Mouse (Mus musculus) kidney, postnatal 0 days (tissue): ENCODE measurements around the gene Tlcd2. TPM values are rescaled to one million over a fixed set of nuclear protein-coding genes. Genes with fewer than 3 reads are reported as not detected.
A peak's percentile ranks its signal among the peaks of the same experiment; 100 is the strongest.

Experiments
- ATAC-seq: fragments of 200-750 bp; cut with Nextera tagmentation; replicated peaks from 2 replicates; pipeline ENCODE4 v1.8.0; 2017; ENCODE audit warnings: low read depth, moderate number of reproducible peaks, moderate TSS enrichment, moderate library complexity; ENCODE audit not compliant: low FRiP score
- DNase-seq: peaks from one replicate; pipeline ENCODE4 v3.0.0-alpha.2; 2016; ENCODE audit warnings: low spot score
- H3K27ac ChIP-seq: fragments of 300-500 bp; sonication (generic); 2 replicates; pipeline ENCODE4 v1.5.1; 2014; ENCODE audit warnings: mild to moderate bottlenecking
- H3K27me3 ChIP-seq: fragments of 300-500 bp; sonication (generic); 2 replicates; pipeline ENCODE4 v1.6.1; 2014; ENCODE audit warnings: low read length, mixed read lengths; ENCODE audit not compliant: insufficient read depth
- H3K36me3 ChIP-seq: fragments of 300-500 bp; sonication (generic); 2 replicates; pipeline ENCODE4 v1.6.1; 2014; ENCODE audit warnings: low read length, mixed read lengths; ENCODE audit not compliant: insufficient read depth
- H3K4me1 ChIP-seq: fragments of 300-500 bp; sonication (generic); replicated peaks from 2 replicates; pipeline ENCODE4 v1.6.1; 2014; ENCODE audit warnings: antibody characterized with exemption, low read length, mixed read lengths; ENCODE audit not compliant: insufficient read depth
- H3K4me2 ChIP-seq: fragments of 300-500 bp; sonication (generic); 2 replicates; pipeline ENCODE4 v1.6.1; 2014; ENCODE audit warnings: mild to moderate bottlenecking, low read length, moderate library complexity, mixed read lengths
- H3K4me3 ChIP-seq: fragments of 300-500 bp; sonication (generic); replicated peaks from 2 replicates; pipeline ENCODE4 v1.5.1; 2014; ENCODE audit warnings: low read depth, low read length
- H3K9ac ChIP-seq: fragments of 300-500 bp; sonication (generic); 2 replicates; pipeline ENCODE4 v1.6.1; 2014; ENCODE audit warnings: low read depth, low read length
- H3K9me3 ChIP-seq: fragments of 300-500 bp; sonication (generic); replicated peaks from 2 replicates; pipeline ENCODE4 v1.6.1; 2016; ENCODE audit warnings: low read length, inconsistent platforms, mixed read lengths
- CTCF ChIP-seq: IDR thresholded peaks from 2 replicates; pipeline ENCODE4 v1.5.1; 2016; ENCODE audit warnings: antibody characterized with exemption, low read depth, mild to moderate bottlenecking, moderate library complexity
- WGBS: fragments of 180-500 bp; shearing (Covaris S2); extraction: QIAGEN DNeasy Blood & Tissue Kit; methylation state at CpG from one replicate; pipeline ENCODE4 v1.1.7; 2014; 5-methylcytosine and 5-hydroxymethylcytosine counted together
- polyA plus RNA-seq: library from polyadenylated mRNA; unstranded; fragments of >200 nt; fragmentation: Nextera tagmentation; extraction: Ambion mirVana; gene quantifications from 2 replicates; pipeline ENCODE4 v1.2.1, GENCODE M21; 2015

Gene Tlcd2
- polyA plus RNA-seq, 1 experiment from 2014 or later, result 9.3 TPM

DNA sequence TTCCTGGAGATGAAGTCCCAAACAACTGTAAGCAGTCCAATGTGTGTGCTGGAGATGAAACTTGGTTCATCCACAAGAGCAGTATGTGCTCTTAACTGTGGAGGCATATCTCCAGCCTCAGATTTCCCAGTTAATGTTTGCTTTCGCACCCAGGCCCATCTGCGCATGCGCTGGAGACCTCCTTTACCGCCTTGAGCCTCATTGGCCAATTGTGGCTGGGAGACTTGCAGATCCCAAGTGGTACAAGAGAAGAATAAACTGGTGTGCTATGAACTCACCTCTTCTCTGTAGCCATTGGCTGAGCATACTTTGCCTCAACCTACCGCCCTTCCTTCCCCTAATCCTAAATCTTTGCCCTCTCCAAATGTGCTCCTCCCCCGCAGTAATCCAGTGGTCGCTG is 11.9 kb downstream of the Tlcd2 start:
- Histone ChIP-seq H3K9me3 (no peaks in the 10 kb centered on the region), H3K36me3 (no peaks in the 10 kb centered on the region), H3K27ac (no peak overlapping the region), H3K27me3 (no peaks in the 10 kb centered on the region), H3K9ac (no peak overlapping the region), H3K4me1 (0 out of 2 replicates have a peak, but pooled peaks cover 3% of the 10 kb centered on the region), H3K4me3 (no peak overlapping the region), H3K4me2 (no peak overlapping the region)
- no peak for DNase-seq
- ATAC-seq, result no peak
- WGBS, result 67% methylated on average over 7 of the region's 7 CpGs
- TF ChIP-seq CTCF, result no peak

DNA sequence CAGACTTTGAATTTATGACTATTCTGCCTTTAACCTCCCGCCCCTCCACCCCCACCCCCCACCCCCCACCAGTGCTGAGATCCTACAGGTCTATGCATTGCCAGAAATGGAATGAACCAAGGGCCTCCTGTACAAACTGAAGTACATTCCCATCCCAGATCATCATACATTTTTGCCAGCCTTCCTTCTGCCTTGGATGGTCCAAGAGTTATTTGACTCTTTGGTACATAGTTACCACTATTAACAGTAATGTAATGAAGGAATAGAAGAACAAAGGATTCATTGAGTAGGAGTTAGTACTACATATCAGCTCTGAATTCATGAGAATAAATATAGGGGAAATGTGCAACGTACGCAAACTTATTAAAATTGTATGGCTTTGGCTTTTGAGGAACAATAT is 24.7 kb downstream of the Tlcd2 start:
- 22% methylated on average over 3 of the region's 3 CpGs for WGBS
- no peak overlapping the region for H3K4me3 ChIP-seq
- peak; percentile 23 for ATAC-seq
- no peak overlapping the region for H3K27ac ChIP-seq
- no peak overlapping the region for H3K9ac ChIP-seq
- TF ChIP-seq CTCF, result no peak
- peaks cover 18% of the 10 kb centered on the region; the same call in 1 of the 2 replicates for H3K36me3 ChIP-seq
- H3K27me3 ChIP-seq, result no peaks in the 10 kb centered on the region
- peaks cover 8% of the 10 kb centered on the region for H3K4me1 ChIP-seq
- H3K4me2 ChIP-seq, result peak overlapping the region; percentile 94; the same call in 1 of the 2 replicates
- DNase-seq, result no peak
- no peaks in the 10 kb centered on the region for H3K9me3 ChIP-seq

DNA sequence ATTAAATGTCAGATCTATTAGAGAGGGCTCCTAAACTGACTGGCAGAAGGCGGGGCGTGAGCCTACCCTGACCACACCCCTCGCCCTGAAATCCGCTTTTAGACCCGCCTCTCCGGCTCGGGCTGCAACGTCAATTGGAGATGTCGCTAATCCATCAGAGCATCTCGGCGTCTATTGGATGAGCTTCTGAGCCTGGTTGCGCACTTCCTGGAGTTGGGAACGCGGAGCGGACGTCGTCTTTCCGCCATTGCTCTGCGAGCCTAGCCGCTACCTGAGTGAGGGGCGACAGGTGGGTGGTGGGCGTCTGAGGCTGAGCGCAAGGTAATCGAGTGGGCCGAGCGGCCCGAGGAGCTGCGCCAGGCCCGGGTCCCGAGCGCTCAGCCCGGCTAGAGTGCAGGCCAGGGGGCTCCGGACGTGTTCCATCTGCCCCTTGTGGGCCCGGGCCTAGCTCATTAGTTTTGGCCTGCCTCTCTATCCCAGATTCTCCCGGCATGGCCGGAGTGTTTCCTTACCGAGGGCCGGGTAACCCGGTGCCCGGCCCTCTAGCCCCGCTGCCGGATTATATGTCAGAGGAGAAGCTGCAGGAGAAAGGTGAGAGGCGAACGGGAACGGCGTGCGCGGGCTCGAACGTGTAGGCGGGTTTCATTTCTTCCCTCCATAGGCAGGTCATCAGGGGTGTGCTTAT is 25.2 kb downstream of the Tlcd2 start, which contains the start of gene Prpf8:
TSS of gene Prpf8 (plus strand) at position 216 of the 685 bp plus-strand sequence.
- peak; percentile 99 for ATAC-seq
- Histone ChIP-seq H3K4me2 (peak within 1 kb of the TSS; percentile 94), H3K36me3 (peaks cover 23% of the 10 kb centered on the region), H3K27me3 (no peaks in the 10 kb centered on the region), H3K9me3 (no peaks in the 10 kb centered on the region), H3K4me1 (peaks cover 8% of the 10 kb centered on the region), H3K4me3 (peak within 1 kb of the TSS; percentile 99), H3K9ac (peak within 1 kb of the TSS; percentile 99), H3K27ac (peak within 1 kb of the TSS; percentile 82)
- peak; percentile 99 for DNase-seq
- under 1% methylated on average over 52 of the region's 52 CpGs for WGBS
- TF ChIP-seq CTCF, result no peak

DNA sequence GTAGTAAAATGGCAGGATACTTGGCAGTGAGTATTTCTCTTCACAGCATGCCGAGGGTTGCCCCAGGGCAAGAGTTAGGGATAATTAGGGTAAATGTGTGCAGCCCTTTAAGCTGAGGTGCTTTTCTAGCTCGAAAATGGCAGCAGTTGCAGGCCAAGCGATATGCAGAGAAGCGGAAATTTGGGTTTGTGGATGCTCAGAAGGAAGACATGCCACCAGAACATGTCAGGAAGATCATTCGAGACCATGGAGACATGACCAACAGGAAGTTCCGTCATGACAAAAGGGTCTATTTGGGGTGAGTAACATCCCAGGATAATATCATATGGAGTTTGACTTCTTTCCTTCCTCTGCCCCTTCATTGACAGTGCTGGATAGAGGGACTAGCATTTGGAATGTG is 26.0 kb downstream of the Tlcd2 start:
- H3K9ac ChIP-seq, result peak overlapping the region; percentile 99
- peak overlapping the region; percentile 82 for H3K27ac ChIP-seq
- 37% methylated on average over 6 of the region's 6 CpGs for WGBS
- H3K4me3 ChIP-seq, result peak overlapping the region; percentile 99
- no peaks in the 10 kb centered on the region for H3K27me3 ChIP-seq
- peaks cover 31% of the 10 kb centered on the region for H3K36me3 ChIP-seq
- DNase-seq (no peak), ATAC-seq (no peak)
- peaks cover 8% of the 10 kb centered on the region for H3K4me1 ChIP-seq
- no peaks in the 10 kb centered on the region for H3K9me3 ChIP-seq
- no peak for TF ChIP-seq CTCF
- H3K4me2 ChIP-seq, result peak overlapping the region; percentile 94

DNA sequence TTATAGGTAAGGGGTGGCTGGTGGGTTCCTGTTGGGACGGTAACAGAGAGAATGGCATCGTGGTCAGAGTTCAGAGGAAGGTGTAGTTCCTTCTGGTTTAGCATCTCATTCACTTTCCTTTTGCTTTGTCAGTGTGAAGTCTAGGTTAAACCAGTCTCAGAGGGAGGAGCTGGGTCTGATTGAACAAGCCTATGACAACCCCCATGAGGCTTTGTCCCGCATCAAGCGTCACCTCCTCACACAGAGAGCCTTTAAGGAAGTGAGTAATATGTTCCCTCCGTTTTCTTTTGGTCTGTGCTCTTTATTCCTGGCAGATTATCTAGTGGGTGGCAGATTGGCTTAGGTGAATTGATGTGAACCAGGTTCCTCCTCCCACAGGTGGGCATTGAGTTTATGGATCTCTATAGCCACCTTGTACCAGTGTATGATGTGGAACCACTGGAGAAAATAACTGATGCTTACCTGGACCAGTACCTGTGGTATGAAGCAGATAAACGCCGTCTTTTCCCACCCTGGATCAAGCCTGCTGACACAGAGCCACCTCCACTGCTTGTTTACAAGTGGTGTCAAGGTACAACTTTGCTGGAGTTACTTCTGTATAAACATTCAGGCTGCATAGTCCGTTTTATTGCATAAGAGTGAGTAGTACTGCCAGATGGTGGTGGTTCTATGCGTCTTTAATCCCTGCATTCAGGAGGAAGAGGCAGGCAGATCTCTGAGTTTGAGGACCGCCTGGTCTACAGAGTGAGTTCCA is 33.0 kb downstream of the Tlcd2 start:
- 91% methylated on average over 10 of the region's 10 CpGs for WGBS
- Histone ChIP-seq H3K27ac (no peak overlapping the region), H3K27me3 (no peaks in the 10 kb centered on the region), H3K4me3 (no peak overlapping the region), H3K9ac (no peak overlapping the region), H3K4me2 (no peak overlapping the region), H3K36me3 (peaks cover 96% of the 10 kb centered on the region), H3K4me1 (no peaks in the 10 kb centered on the region), H3K9me3 (no peaks in the 10 kb centered on the region)
- no peak for TF ChIP-seq CTCF
- ATAC-seq (no peak), DNase-seq (no peak)

DNA sequence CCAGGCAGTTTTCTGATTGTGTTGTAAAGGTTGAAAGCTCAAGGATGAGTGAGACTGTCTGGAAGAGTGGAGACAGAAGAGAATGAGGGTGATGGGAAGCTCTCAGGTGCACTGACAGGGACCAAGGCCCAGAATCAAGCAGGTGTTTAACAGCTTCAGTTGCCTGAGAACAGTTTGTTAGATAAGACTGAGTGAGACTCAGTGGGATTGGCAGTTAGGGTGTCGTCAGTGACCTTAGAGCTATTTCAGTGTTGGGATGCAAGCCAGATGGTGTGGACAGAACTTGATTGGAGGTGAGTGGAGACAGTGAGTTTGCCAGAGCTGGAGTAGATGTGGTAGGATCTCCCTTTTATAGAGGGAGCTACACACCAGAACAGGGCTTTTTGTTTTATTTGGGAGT is 36.6 kb downstream of the Tlcd2 start:
- ATAC-seq (no peak), DNase-seq (no peak)
- Histone ChIP-seq H3K4me2 (no peak overlapping the region), H3K27me3 (no peaks in the 10 kb centered on the region), H3K9ac (no peak overlapping the region), H3K36me3 (peaks cover 95% of the 10 kb centered on the region), H3K9me3 (no peaks in the 10 kb centered on the region), H3K4me3 (no peak overlapping the region), H3K27ac (no peak overlapping the region), H3K4me1 (no peaks in the 10 kb centered on the region)
- WGBS, result 48% methylated on average over 1 of the region's 1 CpGs
- TF ChIP-seq CTCF, result no peak
